Mouse (Mus musculus) olfactory bulb, adult 2 months (tissue): ENCODE data around the gene Wnt3.

Experiments
- CTCF ChIP-seq: fragments of 200-500 bp; IDR thresholded peaks from 2 replicates; pipeline ENCODE4 v1.5.1; 2012; ENCODE audit warnings: low read depth, mild to moderate bottlenecking, low read length, moderate library complexity; ENCODE audit not compliant: insufficient read depth
- POLR2A ChIP-seq: fragments of 200-500 bp; IDR thresholded peaks from 2 replicates; pipeline ENCODE4 v1.6.1; 2012; ENCODE audit warnings: mild to moderate bottlenecking, low read depth, low read length, moderate library complexity; ENCODE audit not compliant: insufficient read depth

GRCm38 (mm10) chr11:103848287-103848686 is 74.3 kb downstream of the Wnt3 start:
- TF ChIP-seq CTCF (no peak), POLR2A (no peak)
